Mouse (Mus musculus) C2C12 (cell line): Measurements from ENCODE around the gene Fam20b.

Experiments
- CTCF ChIP-seq: IDR thresholded peaks from one replicate; pipeline ENCODE4 v1.5.1; 2011; ENCODE audit not compliant: control insufficient read depth, insufficient read depth, insufficient read length
- MYOG ChIP-seq: IDR thresholded peaks from one replicate; pipeline ENCODE4 v1.6.1; 2011; ENCODE audit not compliant: control insufficient read depth, insufficient read length; ENCODE audit errors: extremely low read depth
- USF1 ChIP-seq: IDR thresholded peaks from one replicate; pipeline ENCODE4 v1.6.1; 2011; ENCODE audit warnings: low read depth, mild to moderate bottlenecking, control low read depth, moderate library complexity

DNA sequence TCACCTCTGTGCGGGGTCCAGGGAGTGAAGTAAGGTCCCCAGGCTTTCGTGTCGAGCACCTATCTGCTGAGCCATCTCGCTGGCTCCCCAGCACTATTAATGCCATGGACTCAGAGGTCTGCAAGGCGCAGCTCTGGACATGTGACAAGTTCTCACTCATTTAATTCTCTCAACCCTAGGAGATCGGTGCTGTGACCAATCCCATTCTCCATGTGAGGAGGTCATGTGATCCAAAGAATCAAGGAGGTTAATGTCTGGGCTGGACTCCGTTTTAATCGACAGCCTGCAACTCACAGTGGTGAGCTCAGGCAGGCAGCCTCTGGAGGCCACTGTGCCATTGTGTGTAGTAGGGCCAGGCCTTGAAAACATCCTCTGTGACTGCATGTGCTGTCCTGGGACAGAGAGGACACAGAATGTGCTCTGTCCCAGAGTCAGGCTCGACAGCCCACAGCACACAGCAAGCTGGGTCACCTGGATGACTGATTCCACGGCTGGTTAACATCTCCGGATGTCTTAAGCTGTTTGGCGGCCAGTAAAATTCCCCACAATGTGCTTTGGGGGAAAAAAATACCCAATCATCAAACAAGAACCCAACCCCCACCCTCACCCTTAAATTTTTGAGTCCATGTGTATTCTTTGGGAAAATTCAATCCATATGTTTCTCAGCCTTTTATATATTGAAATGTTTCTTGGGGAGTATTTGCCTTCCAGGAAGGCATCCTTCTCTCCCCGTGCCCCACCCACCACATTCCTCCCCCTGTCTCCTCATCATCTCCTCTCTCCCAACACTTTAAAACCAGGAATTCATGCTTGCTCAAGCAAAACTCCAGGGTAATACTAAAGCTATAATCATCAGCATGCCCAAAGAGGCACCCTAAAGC, 41.9 kb upstream of the Fam20b start:
- no peak for TF ChIP-seq USF1
- no peak for TF ChIP-seq CTCF
- no peak for TF ChIP-seq MYOG
